Mouse (Mus musculus) sigmoid colon, adult 10 weeks (tissue): Measurements from ENCODE around the gene Rangap1. TPM values are rescaled to one million over a fixed set of nuclear protein-coding genes. Genes with fewer than 3 reads are reported as not detected.

Experiments used
- polyA plus RNA-seq: library from polyadenylated mRNA; stranded (reverse); fragments of 350-450 nt; fragmentation: Illumina TruSeq; extraction: RNeasy Lipid Tissue Mini Kit (QIAGEN cat#74804); gene quantifications from one replicate; pipeline ENCODE4 v1.2.3, GENCODE M21; 2014; ENCODE audit warnings: low read depth, low replicate concordance

Rangap1 gene
- 5.6 TPM for polyA plus RNA-seq

DNA sequence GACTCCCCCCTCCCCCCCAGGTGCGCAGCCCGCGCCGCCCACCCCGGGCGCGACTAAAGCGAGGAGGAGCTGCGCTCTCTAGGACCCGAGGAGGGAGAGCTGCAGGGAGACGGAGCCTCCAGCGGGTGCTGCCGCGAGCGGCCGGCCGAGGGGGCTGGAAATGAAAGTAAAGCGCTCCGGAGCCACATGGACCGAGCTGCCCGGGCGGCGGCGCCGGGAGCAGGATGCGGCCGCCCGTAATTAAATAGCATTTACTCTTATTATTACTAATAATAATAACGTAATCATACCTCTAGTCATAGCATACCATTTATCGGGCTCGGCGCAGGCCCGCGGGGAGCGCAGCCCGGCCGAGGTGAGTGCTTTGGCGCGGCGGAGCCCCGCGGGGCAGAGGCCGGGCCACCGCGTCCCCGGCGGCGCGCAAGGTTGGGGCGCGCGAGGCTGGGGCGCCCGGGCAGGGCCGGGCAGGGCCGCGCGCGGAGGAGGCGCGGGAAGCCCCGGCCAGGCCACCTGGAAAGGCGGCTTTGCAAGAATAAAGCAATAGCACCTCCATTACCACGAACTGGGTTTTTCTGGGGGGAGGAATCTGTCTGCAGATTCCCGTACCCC, at the start of gene Rangap1, which contains the start of gene Zc3h7b:
Rangap1 (minus strand) TSS at position 539 of the 609 bp plus-strand sequence.
Zc3h7b (plus strand) TSS at position 66 of the 609 bp plus-strand sequence.

DNA sequence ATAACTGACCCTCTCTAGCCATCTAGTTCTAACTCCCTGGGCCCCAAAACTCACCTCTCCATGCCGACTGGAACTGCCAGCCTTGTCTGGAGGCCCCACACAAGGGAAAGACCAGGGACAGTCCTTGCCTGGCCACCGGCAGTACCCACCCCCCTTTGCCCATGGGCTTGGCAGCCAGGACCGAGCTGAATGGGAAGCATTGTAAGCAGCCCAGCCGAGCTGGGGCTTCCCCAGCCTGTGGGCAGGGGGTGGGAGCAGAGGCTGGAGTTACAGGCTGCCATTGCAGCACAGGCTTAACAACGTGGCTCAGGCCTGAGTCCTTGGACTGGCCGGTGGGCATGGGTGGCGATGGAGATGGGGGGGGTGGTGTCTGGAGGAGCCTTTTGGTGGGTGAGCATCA, 48.2 kb downstream of the Rangap1 start, which contains the start of gene Chadl:
Chadl (minus strand) TSS at position 113 of the 400 bp plus-strand sequence.

DNA sequence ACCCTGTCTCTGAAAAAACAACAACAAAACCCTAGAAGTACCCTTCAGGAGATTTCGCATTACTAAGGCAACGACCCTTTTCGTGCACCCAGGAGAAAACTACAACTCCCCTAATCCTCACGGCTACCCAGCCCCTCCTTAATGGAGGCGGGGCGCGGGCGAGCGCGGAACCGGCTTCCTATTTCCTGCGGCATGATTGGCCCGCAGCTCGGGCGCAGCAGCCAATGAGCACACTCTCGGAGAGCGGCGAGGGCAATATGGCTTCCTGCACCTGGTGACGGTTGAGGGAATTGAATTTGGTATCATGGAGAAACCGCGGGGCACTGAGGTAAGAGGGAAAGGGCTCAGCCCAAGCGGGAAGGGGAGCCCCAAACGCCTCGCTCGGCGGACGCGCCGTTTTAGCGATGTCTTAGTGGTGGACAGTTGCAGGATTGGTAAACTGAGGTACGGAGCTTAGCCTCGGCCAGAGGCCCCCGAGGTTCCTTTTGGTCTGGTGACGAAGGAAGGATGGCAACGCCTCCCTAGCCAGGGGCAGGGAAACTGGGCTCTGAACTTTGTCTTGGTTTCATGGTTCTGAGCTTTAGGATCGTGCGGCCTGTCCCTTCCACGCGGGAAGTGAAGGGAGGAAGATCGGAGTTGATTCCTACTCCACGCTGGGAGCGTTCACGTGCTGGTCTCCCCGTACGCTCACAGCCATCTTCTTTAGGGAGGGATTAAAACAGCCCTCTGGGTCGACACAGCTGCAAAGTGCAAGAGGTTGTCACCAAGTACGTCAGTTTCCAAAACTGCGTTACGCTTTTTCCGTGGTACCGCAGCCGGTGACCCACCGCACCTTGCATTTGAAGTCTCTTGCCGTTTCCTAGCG, 81.4 kb downstream of the Rangap1 start, which contains the start of gene L3mbtl2:
L3mbtl2 (plus strand) TSS at position 193 of the 865 bp plus-strand sequence.

Other genes starting within 250 kb of the Rangap1 start
- 82.4 TPM for gene Ep300, start 160.2 kb downstream of the Rangap1 start, polyA plus RNA-seq
- 2.3 TPM for gene L3mbtl2, start 81.6 kb downstream of the Rangap1 start, polyA plus RNA-seq
- gene Chadl, start 48.2 kb downstream of the Rangap1 start, polyA plus RNA-seq: not detected
- gene Zc3h7b, start 473 bp downstream of the Rangap1 start, polyA plus RNA-seq: 7.0 TPM
- gene Tef, start 56.9 kb upstream of the Rangap1 start, polyA plus RNA-seq: 21.2 TPM
- gene Tob2, start 113.3 kb upstream of the Rangap1 start, polyA plus RNA-seq: 8.8 TPM
- gene Phf5a, start 126.4 kb upstream of the Rangap1 start, polyA plus RNA-seq: 18.2 TPM
- gene Aco2, start 126.8 kb upstream of the Rangap1 start, polyA plus RNA-seq: 87.4 TPM
- gene Polr3h, start 180.7 kb upstream of the Rangap1 start, polyA plus RNA-seq: 0.41 TPM
- gene Csdc2, start 191.2 kb upstream of the Rangap1 start, polyA plus RNA-seq: 0.19 TPM
- 2.9 TPM for gene Pmm1, start 215.4 kb upstream of the Rangap1 start, polyA plus RNA-seq
- not detected for gene 1700029P11Rik, start 235.0 kb upstream of the Rangap1 start, polyA plus RNA-seq
- gene Xrcc6, start 242.3 kb upstream of the Rangap1 start, polyA plus RNA-seq: 67.2 TPM